Mouse (Mus musculus): ENCODE measurements at regions not wholly inside any gene's neighbourhood (a gene's known extent, or its start where the extent isn't known, plus 50 kb on each side); places are given as distances from the start of the nearest gene placed in this dataset.

- H3K9ac ChIP-seq (replicated peaks), result no peak overlapping the region
- ATAC-seq (ENCODE audit: low FRiP score, low read depth), result no peak
- no peaks in the 10 kb centered on the region for H3K36me3 ChIP-seq
- H3K4me3 ChIP-seq, result no peak overlapping the region
- no peak overlapping the region for H3K27ac ChIP-seq (replicated peaks)
- 79% methylated on average over 5 of the region's 5 CpGs for WGBS
- no peak overlapping the region for H3K4me2 ChIP-seq (replicated peaks)
- H3K4me1 ChIP-seq, result no peaks in the 10 kb centered on the region
- no peaks in the 10 kb centered on the region for H3K27me3 ChIP-seq
- H3K9me3 ChIP-seq, result no peaks in the 10 kb centered on the region
Observed at GRCm38 (mm10) chr12:118377898-118378297, 76.7 kb upstream of the Sp4 start.

- Histone ChIP-seq H3K27me3 (no peaks in the 10 kb centered on the region), H3K4me3 (no peak overlapping the region), H3K9ac (replicated peaks) (no peak overlapping the region), H3K27ac (replicated peaks) (no peak overlapping the region), H3K4me1 (no peaks in the 10 kb centered on the region), H3K9me3 (no peaks in the 10 kb centered on the region), H3K4me2 (replicated peaks) (no peak overlapping the region), H3K36me3 (no peaks in the 10 kb centered on the region)
- 88% methylated on average over 14 of the region's 14 CpGs for WGBS
- ATAC-seq (ENCODE audit: low FRiP score, low read depth), result no peak
Observed at GRCm38 (mm10) chr12:118376521-118377493, 75.6 kb upstream of the Sp4 start.

GRCm38 (mm10) chr12:118373250-118373649 lies 72.0 kb upstream of the Sp4 start:
- H3K27me3 ChIP-seq, result no peaks in the 10 kb centered on the region
- WGBS, result 82% methylated on average over 6 of the region's 6 CpGs
- no peak overlapping the region for H3K27ac ChIP-seq (replicated peaks)
- H3K4me3 ChIP-seq, result no peak overlapping the region
- H3K9me3 ChIP-seq, result no peaks in the 10 kb centered on the region
- no peak overlapping the region for H3K9ac ChIP-seq (replicated peaks)
- H3K4me2 ChIP-seq (replicated peaks), result no peak overlapping the region
- H3K4me1 ChIP-seq, result no peaks in the 10 kb centered on the region
- no peak for ATAC-seq (ENCODE audit: low FRiP score, low read depth)
- no peaks in the 10 kb centered on the region for H3K36me3 ChIP-seq

DNA sequence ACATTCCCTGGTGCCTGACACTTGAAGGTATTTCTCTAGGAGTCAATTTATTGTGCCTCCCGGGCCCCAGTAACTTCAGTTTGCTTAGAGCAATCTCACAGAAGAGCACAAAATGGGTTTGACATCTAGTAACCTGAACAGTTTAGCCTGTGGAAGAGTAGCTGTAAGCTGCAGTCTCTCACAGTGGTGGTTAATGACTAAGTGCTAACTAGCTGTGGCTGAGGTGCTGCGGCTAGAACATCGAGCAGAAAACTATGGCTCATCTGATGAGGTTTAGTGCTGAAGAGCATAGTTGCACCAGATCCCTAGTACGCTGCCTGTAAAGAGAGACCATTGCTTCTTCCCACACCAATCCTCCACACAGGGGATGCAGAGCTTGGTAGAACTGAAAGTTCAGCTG lies 70.7 kb upstream of the Sp4 start:
- H3K9ac ChIP-seq (replicated peaks), result no peak overlapping the region
- H3K36me3 ChIP-seq, result no peaks in the 10 kb centered on the region
- no peak overlapping the region for H3K27ac ChIP-seq (replicated peaks)
- H3K4me2 ChIP-seq (replicated peaks), result no peak overlapping the region
- H3K9me3 ChIP-seq, result no peaks in the 10 kb centered on the region
- no peaks in the 10 kb centered on the region for H3K27me3 ChIP-seq
- no peak for ATAC-seq (ENCODE audit: low FRiP score, low read depth)
- H3K4me3 ChIP-seq, result no peak overlapping the region
- 93% methylated on average over 4 of the region's 4 CpGs for WGBS
- no peaks in the 10 kb centered on the region for H3K4me1 ChIP-seq

GRCm38 (mm10) chr12:118367307-118368076 lies 66.3 kb upstream of the Sp4 start:
- no peak overlapping the region for H3K9ac ChIP-seq (replicated peaks)
- no peaks in the 10 kb centered on the region for H3K36me3 ChIP-seq
- H3K4me1 ChIP-seq, result no peaks in the 10 kb centered on the region
- 88% methylated on average over 10 of the region's 10 CpGs for WGBS
- H3K4me2 ChIP-seq (replicated peaks), result no peak overlapping the region
- ATAC-seq (ENCODE audit: low FRiP score, low read depth), result no peak
- no peak overlapping the region for H3K4me3 ChIP-seq
- no peak overlapping the region for H3K27ac ChIP-seq (replicated peaks)
- no peaks in the 10 kb centered on the region for H3K27me3 ChIP-seq
- H3K9me3 ChIP-seq, result no peaks in the 10 kb centered on the region

DNA sequence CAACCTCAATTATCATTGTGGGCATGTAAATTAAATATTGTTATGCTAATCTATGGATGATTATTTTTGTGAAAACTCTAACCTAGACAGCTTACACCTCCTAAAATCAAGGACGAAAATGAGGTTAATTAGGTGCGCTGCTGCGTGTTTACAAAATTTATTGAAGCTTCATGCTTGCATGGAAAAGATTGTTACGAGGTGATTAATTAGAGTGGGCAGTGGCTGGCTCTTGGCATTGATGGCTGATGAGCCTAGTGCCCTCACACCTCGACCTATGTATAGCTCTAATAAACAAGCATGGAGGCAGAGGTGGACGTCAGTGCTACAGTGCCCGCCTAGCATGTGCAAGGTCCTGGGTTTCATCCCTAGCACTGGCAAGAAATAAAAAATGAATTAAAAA lies 51.6 kb upstream of the Sp4 start:
- no peak overlapping the region for H3K27ac ChIP-seq (replicated peaks)
- H3K4me3 ChIP-seq, result no peak overlapping the region
- no peak overlapping the region for H3K9ac ChIP-seq (replicated peaks)
- H3K4me1 ChIP-seq, result no peaks in the 10 kb centered on the region
- ATAC-seq (ENCODE audit: low FRiP score, low read depth), result no peak
- no peak overlapping the region for H3K4me2 ChIP-seq (replicated peaks)
- H3K27me3 ChIP-seq, result no peaks in the 10 kb centered on the region
- no peaks in the 10 kb centered on the region for H3K36me3 ChIP-seq
- 81% methylated on average over 7 of the region's 7 CpGs for WGBS
- no peaks in the 10 kb centered on the region for H3K9me3 ChIP-seq

DNA sequence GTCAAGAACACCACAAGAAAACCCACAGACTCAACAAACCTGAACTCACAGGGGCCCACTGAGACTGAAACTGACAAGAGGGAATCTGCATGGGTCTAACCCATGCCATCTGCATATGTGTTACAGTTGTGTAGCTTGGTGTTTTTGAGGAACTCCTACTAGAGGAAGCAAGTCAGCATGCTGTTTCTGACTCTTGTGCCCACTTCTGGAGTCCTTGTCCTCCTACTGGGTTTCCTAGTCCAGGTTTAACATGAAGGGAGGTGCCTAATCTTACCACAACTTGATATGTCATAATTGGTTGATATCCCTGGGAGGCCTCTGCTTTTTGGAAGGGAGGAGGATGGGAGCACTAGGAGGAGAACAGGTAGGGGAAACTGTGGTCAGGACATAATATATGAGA lies 50.2 kb upstream of the Sp4 start:
- no peak overlapping the region for H3K4me3 ChIP-seq
- no peaks in the 10 kb centered on the region for H3K36me3 ChIP-seq
- ATAC-seq (ENCODE audit: low FRiP score, low read depth), result no peak
- no peaks in the 10 kb centered on the region for H3K4me1 ChIP-seq
- H3K9ac ChIP-seq (replicated peaks), result no peak overlapping the region
- no peaks in the 10 kb centered on the region for H3K9me3 ChIP-seq
- H3K27ac ChIP-seq (replicated peaks), result no peak overlapping the region
- no peaks in the 10 kb centered on the region for H3K27me3 ChIP-seq
- H3K4me2 ChIP-seq (replicated peaks), result no peak overlapping the region
